Comparison of ENCODE assay signal across 20 mouse cellular contexts in the genomic region with DNA sequence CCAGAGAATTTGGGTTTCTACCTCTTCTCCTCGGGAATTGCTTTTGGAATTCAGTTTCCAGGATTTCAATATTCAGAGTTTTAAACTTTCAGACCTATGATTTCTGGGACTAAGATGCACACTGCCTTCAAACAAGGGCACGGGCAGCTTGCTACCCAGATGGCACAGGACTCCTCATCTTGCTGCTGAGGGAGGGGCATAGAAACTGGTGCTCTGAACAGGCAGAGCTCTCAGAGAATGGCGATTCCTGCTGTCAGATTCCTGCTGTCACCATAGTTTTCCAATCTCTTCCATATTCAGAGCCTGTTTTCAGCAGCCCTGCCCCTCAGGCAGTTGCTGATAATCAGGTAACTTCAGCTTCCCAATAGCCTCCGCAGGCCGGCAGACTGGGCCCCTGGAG. TPM values are rescaled to one million over a fixed set of nuclear protein-coding genes. Genes with fewer than 3 reads are reported as not detected.
A peak's percentile ranks its signal among the peaks of the same experiment; 100 is the strongest.
DNase-seq lines count a peak whose midpoint lies in the region; ATAC-seq and TF ChIP-seq lines count a peak whose summit lies in the region.
"Had no signal": no experiment of that assay in that cellular context is flagged by ENCODE, and none has a peak within 500 bp of the region (broad histone marks: within the 10 kb centered on the region; RNA-seq: fewer than 3 reads in every experiment).

No protein-coding gene starts in this region.

- intact Hi-C loops in heart, postnatal 25 days (cut with DNase I) = no loop called here

- no peak for TF ChIP-seq CTCF in brain, embryonic 14.5 days (IDR thresholded peaks at IDR 0.05; ENCODE audit: borderline replicate concordance, extremely low read depth, insufficient read depth, insufficient read length)
- no peak for TF ChIP-seq CTCF in thymus, adult 2 months (IDR thresholded peaks at IDR 0.05; ENCODE audit: borderline replicate concordance, control insufficient read depth, extremely low read depth, insufficient read depth, low read length, poor library complexity)

- H3K9me3 ChIP-seq in midbrain, embryonic 12.5 days = no peaks in the 10 kb centered on the region
- no peaks in the 10 kb centered on the region for H3K9me3 ChIP-seq in midbrain, embryonic 14.5 days (ENCODE audit: control insufficient read depth, low read length)
- H3K9me3 ChIP-seq: embryonic facial prominence, embryonic 15.5 days; forebrain, embryonic 10.5 days; forebrain, embryonic 15.5 days; heart, embryonic 10.5 days had no signal

- 88% methylated on average over 5 of the region's 5 CpGs for WGBS in midbrain, embryonic 12.5 days
- 76% methylated on average over 5 of the region's 5 CpGs for WGBS in midbrain, embryonic 14.5 days
- WGBS in thymus, adult 2 months = 96% methylated on average over 5 of the region's 5 CpGs

- TF ChIP-seq POLR2A in brain, embryonic 14.5 days (IDR thresholded peaks at IDR 0.05; ENCODE audit: borderline replicate concordance, extremely low read depth, insufficient read depth, insufficient read length, poor library complexity, severe bottlenecking) = no peak
- no peak for TF ChIP-seq POLR2A in thymus, adult 2 months (IDR thresholded peaks at IDR 0.05; ENCODE audit: control insufficient read depth, extremely low read depth, insufficient read depth, low read length, poor library complexity)

- H3K36me3 ChIP-seq in midbrain, embryonic 12.5 days = peaks cover 80% of the 10 kb centered on the region
- H3K36me3 ChIP-seq in midbrain, embryonic 14.5 days (ENCODE audit: control insufficient read depth, insufficient read depth, low read length) = peaks cover 95% of the 10 kb centered on the region
- peaks cover 41% of the 10 kb centered on the region for H3K36me3 ChIP-seq in thymus, adult 2 months (ENCODE audit: control insufficient read depth, insufficient read depth, low read length)

- no peak overlapping the region for H3K4me3 ChIP-seq in midbrain, embryonic 12.5 days
- no peak overlapping the region for H3K4me3 ChIP-seq in midbrain, embryonic 14.5 days (replicated peaks; ENCODE audit: low read depth, low read length)
- H3K4me3 ChIP-seq in thymus, adult 2 months (ENCODE audit: control insufficient read depth, insufficient read depth, low read length) = no peak overlapping the region
- H3K4me3 ChIP-seq: embryonic facial prominence, embryonic 15.5 days; erythroblast, embryonic 14.5 days; forebrain, embryonic 10.5 days; forebrain, embryonic 15.5 days; heart, embryonic 10.5 days had no signal

- no peak overlapping the region for H3K4me2 ChIP-seq in midbrain, embryonic 12.5 days (replicated peaks)
- no peak overlapping the region for H3K4me2 ChIP-seq in midbrain, embryonic 14.5 days (ENCODE audit: low read length)
- H3K4me2 ChIP-seq: embryonic facial prominence, embryonic 15.5 days; forebrain, embryonic 15.5 days; hindbrain, embryonic 14.5 days had no signal

- 0 out of 2 replicates have a peak overlapping the region, but pooled peaks have one; percentile 0 for H3K27ac ChIP-seq in midbrain, embryonic 12.5 days (replicated peaks)
- H3K27ac ChIP-seq in midbrain, embryonic 14.5 days (replicated peaks; ENCODE audit: low read depth, low read length) = no peak overlapping the region
- no peak overlapping the region for H3K27ac ChIP-seq in thymus, adult 2 months (ENCODE audit: control insufficient read depth, insufficient read depth, low read length)
- H3K27ac ChIP-seq: embryonic facial prominence, embryonic 15.5 days; forebrain, embryonic 10.5 days; forebrain, embryonic 15.5 days; heart, embryonic 10.5 days; hindbrain, embryonic 14.5 days had no signal

- no peak for ATAC-seq in midbrain, embryonic 12.5 days (ENCODE audit: low FRiP score, low read depth)
- ATAC-seq in midbrain, embryonic 14.5 days (ENCODE audit: low FRiP score, low TSS enrichment) = no peak
- ATAC-seq: forebrain, embryonic 15.5 days had no signal

- no peaks in the 10 kb centered on the region for H3K4me1 ChIP-seq in midbrain, embryonic 12.5 days
- no peaks in the 10 kb centered on the region for H3K4me1 ChIP-seq in midbrain, embryonic 14.5 days (ENCODE audit: control insufficient read depth, insufficient read depth, low read length)
- peaks cover 14% of the 10 kb centered on the region for H3K4me1 ChIP-seq in thymus, adult 2 months (replicated peaks; ENCODE audit: control insufficient read depth, insufficient read depth, low read length)
- H3K4me1 ChIP-seq: embryonic facial prominence, embryonic 15.5 days; forebrain, embryonic 10.5 days; forebrain, embryonic 15.5 days; heart, embryonic 10.5 days had no signal

- no peak overlapping the region for H3K9ac ChIP-seq in midbrain, embryonic 12.5 days (replicated peaks)
- no peak overlapping the region for H3K9ac ChIP-seq in midbrain, embryonic 14.5 days (replicated peaks; ENCODE audit: low read length)
- H3K9ac ChIP-seq: embryonic facial prominence, embryonic 15.5 days; forebrain, embryonic 15.5 days; hindbrain, embryonic 14.5 days had no signal

- peak; percentile 39 for DNase-seq in layer of hippocampus, adult 11-12 months (ENCODE audit: low spot score)
- no peak for DNase-seq in layer of hippocampus, adult 8-10 months (ENCODE audit: low spot score in 2 of 2)
- DNase-seq in midbrain, embryonic 14.5 days = no peak
- peak; percentile 2 for DNase-seq in brain, embryonic 14.5 days (ENCODE audit: low read depth)
- DNase-seq in layer of hippocampus, postnatal 14 days (ENCODE audit: low spot score in 2 of 2) = peak; percentile 29 to 43
- DNase-seq in thymus, adult 2 months = no peak
- DNase-seq in heart, postnatal 25 days (ENCODE audit: low spot score) = no peak
- DNase-seq: adrenal gland, adult 2 months; adrenal gland, postnatal 25 days; cerebellum, adult 18-20 months; cerebellum, adult 9-11 months; cerebellum, postnatal 36 days; gastrocnemius, postnatal 10 days had no signal

- no peaks in the 10 kb centered on the region for H3K27me3 ChIP-seq in midbrain, embryonic 12.5 days
- H3K27me3 ChIP-seq in midbrain, embryonic 14.5 days (ENCODE audit: control insufficient read depth, insufficient read depth, low read length) = no peaks in the 10 kb centered on the region
- no peaks in the 10 kb centered on the region for H3K27me3 ChIP-seq in thymus, adult 2 months (ENCODE audit: control insufficient read depth, insufficient read depth, low read length)
- H3K27me3 ChIP-seq: embryonic facial prominence, embryonic 15.5 days; forebrain, embryonic 15.5 days had no signal

RNA-seq across cellular contexts. Expression of a gene that starts 31.2 kb away (rescaled TPM):
- 1 to 10 TPM in 3 of 4 experiments, under 1 TPM in 1; 0.87 to 1.7 (median 1.2) TPM for total RNA-seq in layer of hippocampus, adult 8-10 months (2022)
- 4.2 and 5.3 TPM in 2 replicates for polyA plus RNA-seq in midbrain, embryonic 12.5 days (2016; fragmentation: Nextera tagmentation; extraction: Ambion mirVana)
- polyA plus RNA-seq in midbrain, embryonic 14.5 days (2014; fragmentation: Nextera tagmentation; extraction: Ambion mirVana) = 3.0 and 3.1 TPM in 2 replicates
- polyA plus RNA-seq in brain, embryonic 14.5 days (2012; rRNA removed) = 2.1 and 3.4 TPM in 2 replicates
- total RNA-seq in layer of hippocampus, postnatal 14 days (2021) = 1 to 10 TPM; 1.6 to 2.3 TPM
- 0.07 and 0.08 TPM in 2 replicates for polyA plus RNA-seq in thymus, adult 2 months (2012; rRNA removed)
- total RNA-seq in heart, postnatal 25 days (2021) = under 1 TPM; 0.18 to 0.22 TPM
- polyA plus RNA-seq: adrenal gland, adult 2 months had no signal

RNA-seq across cellular contexts. Expression of a gene that starts 31.5 kb away (rescaled TPM):
- 10 to 100 TPM; 35.2 to 37.2 (median 36.3) TPM for total RNA-seq in layer of hippocampus, adult 8-10 months (2022)
- 2.5 and 2.7 TPM in 2 replicates for polyA plus RNA-seq in midbrain, embryonic 12.5 days (2016; fragmentation: Nextera tagmentation; extraction: Ambion mirVana)
- polyA plus RNA-seq in midbrain, embryonic 14.5 days (2014; fragmentation: Nextera tagmentation; extraction: Ambion mirVana) = 7.0 and 7.1 TPM in 2 replicates
- 16.9 and 19.8 TPM in 2 replicates for polyA plus RNA-seq in brain, embryonic 14.5 days (2012; rRNA removed)
- total RNA-seq in layer of hippocampus, postnatal 14 days (2021) = 10 to 100 TPM; 33.0 to 33.5 TPM
- 15.8 and 16.7 TPM in 2 replicates for polyA plus RNA-seq in thymus, adult 2 months (2012; rRNA removed)
- 10 to 100 TPM; 14.2 to 14.8 TPM for total RNA-seq in heart, postnatal 25 days (2021)

RNA-seq across cellular contexts. Expression of a gene that starts 50.8 kb away (rescaled TPM):
- 10 to 100 TPM; 20.7 to 22.7 (median 21.3) TPM for total RNA-seq in layer of hippocampus, adult 8-10 months (2022)
- polyA plus RNA-seq in midbrain, embryonic 12.5 days (2016; fragmentation: Nextera tagmentation; extraction: Ambion mirVana) = 45.4 and 49.3 TPM in 2 replicates
- polyA plus RNA-seq in midbrain, embryonic 14.5 days (2014; fragmentation: Nextera tagmentation; extraction: Ambion mirVana) = 45.4 and 46.6 TPM in 2 replicates
- 21.4 and 21.9 TPM in 2 replicates for polyA plus RNA-seq in brain, embryonic 14.5 days (2012; rRNA removed)
- 10 to 100 TPM; 20.2 to 21.4 TPM for total RNA-seq in layer of hippocampus, postnatal 14 days (2021)
- 13.7 and 15.3 TPM in 2 replicates for polyA plus RNA-seq in thymus, adult 2 months (2012; rRNA removed)
- 10 to 100 TPM; 58.7 to 63.3 TPM for total RNA-seq in heart, postnatal 25 days (2021)

Comparison
In these comparisons a context has a peak if more than half of its experiments do, and no peak if none do; other contexts are left out.
1. DNase-seq: peak in layer of hippocampus, adult 11-12 months (single experiment), brain, embryonic 14.5 days (single experiment) and layer of hippocampus, postnatal 14 days (2 of 2); none in layer of hippocampus, adult 8-10 months (0 of 2), midbrain, embryonic 14.5 days (single experiment), thymus, adult 2 months (single experiment) and heart, postnatal 25 days (single experiment).